Mouse (Mus musculus) liver, embryonic 16.5 days (tissue): ENCODE measurements around the gene Myh9. TPM values are rescaled to one million over a fixed set of nuclear protein-coding genes. Genes with fewer than 3 reads are reported as not detected.
A peak's percentile ranks its signal among the peaks of the same experiment; 100 is the strongest.

Source experiments
- ATAC-seq: fragments of 200-750 bp; cut with Nextera tagmentation; 2 replicates; pipeline ENCODE4 v1.8.0; 2017; ENCODE audit warnings: low read depth, mild to moderate bottlenecking, moderate number of reproducible peaks, moderate library complexity
- H3K27ac ChIP-seq: fragments of 300-500 bp; sonication (generic); 2 replicates; pipeline ENCODE4 v1.5.1; 2014; ENCODE audit warnings: mild to moderate bottlenecking, low read length
- H3K27me3 ChIP-seq: fragments of 300-500 bp; sonication (generic); 2 replicates; pipeline ENCODE4 v1.6.1; 2014; ENCODE audit warnings: low read depth, low read length, mixed read lengths; ENCODE audit not compliant: control insufficient read depth, insufficient read depth
- H3K36me3 ChIP-seq: fragments of 300-500 bp; sonication (generic); 2 replicates; pipeline ENCODE4 v1.6.1; 2014; ENCODE audit warnings: mild to moderate bottlenecking; ENCODE audit not compliant: control insufficient read depth, insufficient read depth
- H3K4me1 ChIP-seq: fragments of 300-500 bp; sonication (generic); 2 replicates; pipeline ENCODE4 v1.6.1; 2014; ENCODE audit warnings: low read depth, low read length, mixed read lengths; ENCODE audit not compliant: control insufficient read depth
- H3K4me2 ChIP-seq: fragments of 300-500 bp; sonication (generic); 2 replicates; pipeline ENCODE4 v1.6.1; 2014; ENCODE audit warnings: low read depth, low read length, mixed read lengths
- H3K4me3 ChIP-seq: fragments of 300-500 bp; sonication (generic); 2 replicates; pipeline ENCODE4 v1.5.1; 2014; ENCODE audit warnings: low read depth, mild to moderate bottlenecking, low read length
- H3K9ac ChIP-seq: fragments of 300-500 bp; sonication (generic); 2 replicates; pipeline ENCODE4 v1.6.1; 2014; ENCODE audit warnings: low read depth, low read length
- H3K9me3 ChIP-seq: fragments of 300-500 bp; sonication (generic); replicated peaks from 2 replicates; pipeline ENCODE4 v1.6.1; 2016; ENCODE audit warnings: low read length; ENCODE audit not compliant: control insufficient read depth
- WGBS: fragments of 180-500 bp; shearing (Covaris S2); extraction: QIAGEN DNeasy Blood & Tissue Kit; methylation state at CpG from one replicate; pipeline ENCODE4 v1.1.7; 2014; ENCODE audit not compliant: insufficient replicate concordance; 5-methylcytosine and 5-hydroxymethylcytosine counted together
- polyA plus RNA-seq: library from polyadenylated mRNA; unstranded; fragments of >200 nt; fragmentation: Nextera tagmentation; extraction: Ambion mirVana; gene quantifications from 2 replicates; pipeline ENCODE4 v1.2.1, GENCODE M21; 2015

Gene Myh9
- polyA plus RNA-seq, 1 experiment from 2014 or later: 21.9 TPM

DNA sequence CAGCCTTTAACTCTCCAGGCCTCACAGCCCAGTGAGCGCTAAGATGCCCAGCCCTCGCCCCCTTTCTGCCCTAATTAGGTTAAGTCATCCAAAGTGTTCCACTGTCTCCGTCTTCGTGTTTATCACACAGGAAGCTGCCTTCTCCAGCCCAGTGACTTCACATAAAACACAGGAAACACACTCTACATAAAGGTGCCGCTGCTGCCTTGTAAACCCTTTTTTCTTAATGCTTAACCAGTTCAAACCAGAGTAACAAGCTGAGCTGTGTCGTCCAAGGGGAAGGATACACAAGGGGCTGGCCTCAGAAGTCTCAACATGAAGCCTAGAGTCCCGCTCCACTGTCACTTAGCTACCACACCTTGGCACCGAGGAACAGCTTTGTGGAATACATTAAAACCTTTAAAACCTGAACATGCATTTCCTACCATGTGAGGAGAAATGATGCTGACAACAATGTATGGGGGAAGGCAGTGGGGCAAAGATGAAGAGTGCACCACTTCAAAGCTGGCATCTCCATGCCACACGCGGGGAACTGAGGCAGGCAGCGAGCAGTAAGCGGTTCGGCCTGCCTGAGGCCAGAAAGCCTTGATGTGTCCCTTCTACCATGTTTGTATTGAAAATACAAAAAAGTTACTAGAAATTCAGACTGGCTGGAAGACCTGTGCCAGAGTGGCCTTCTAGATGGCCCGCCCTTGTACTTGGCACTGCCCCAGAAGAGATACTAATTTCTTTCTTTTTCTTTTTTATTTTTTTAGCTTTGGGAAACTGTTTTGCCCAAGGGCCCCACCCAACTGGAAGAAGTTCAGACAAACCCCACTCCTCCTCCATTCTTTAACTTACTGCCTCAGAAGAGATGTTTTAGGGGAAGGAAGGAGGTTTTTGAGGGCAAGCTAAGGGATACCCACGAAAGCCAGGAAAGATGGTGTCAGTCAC lies 7.4 kb downstream of the Myh9 start:
- peak overlapping the region; percentile 47; the same call in 1 of the 2 replicates for H3K27ac ChIP-seq
- H3K9me3 ChIP-seq: no peaks in the 10 kb centered on the region
- H3K4me1 ChIP-seq: peaks cover 89% of the 10 kb centered on the region
- WGBS: 51% methylated on average over 15 of the region's 15 CpGs
- H3K4me2 ChIP-seq: no peak overlapping the region
- H3K9ac ChIP-seq: no peak overlapping the region
- no peak overlapping the region for H3K4me3 ChIP-seq
- H3K27me3 ChIP-seq: no peaks in the 10 kb centered on the region
- peaks cover 4% of the 10 kb centered on the region for H3K36me3 ChIP-seq
- no peak for ATAC-seq

DNA sequence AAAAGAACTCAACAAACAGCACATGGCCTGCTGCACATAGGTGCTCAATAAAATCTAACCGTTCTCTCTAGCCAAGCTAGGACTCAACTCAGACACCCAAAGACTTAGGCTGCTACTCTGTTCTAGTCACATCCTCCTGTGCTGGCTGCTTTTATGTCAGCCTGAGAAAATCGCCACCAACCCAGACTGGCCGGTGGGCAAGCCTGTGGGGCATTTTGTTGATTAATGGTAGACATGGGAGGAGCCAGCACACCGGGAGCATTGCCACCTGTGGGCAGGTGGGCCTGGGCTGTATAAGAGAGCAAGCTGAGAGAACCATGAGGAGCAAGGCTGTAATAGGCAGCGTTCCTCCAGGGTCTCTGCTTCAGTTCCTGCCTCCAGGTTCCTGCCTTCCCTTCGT lies 8.2 kb downstream of the Myh9 start:
- 0 out of 2 replicates have a peak overlapping the region, but pooled peaks have one; percentile 8 for H3K4me2 ChIP-seq
- no peaks in the 10 kb centered on the region for H3K27me3 ChIP-seq
- peaks cover 4% of the 10 kb centered on the region for H3K36me3 ChIP-seq
- peaks cover 90% of the 10 kb centered on the region for H3K4me1 ChIP-seq
- peak overlapping the region; percentile 47; the same call in 1 of the 2 replicates for H3K27ac ChIP-seq
- H3K9ac ChIP-seq: no peak overlapping the region
- H3K9me3 ChIP-seq: no peaks in the 10 kb centered on the region
- no peak overlapping the region for H3K4me3 ChIP-seq
- 67% methylated on average over 6 of the region's 6 CpGs for WGBS
- no peak for ATAC-seq

DNA sequence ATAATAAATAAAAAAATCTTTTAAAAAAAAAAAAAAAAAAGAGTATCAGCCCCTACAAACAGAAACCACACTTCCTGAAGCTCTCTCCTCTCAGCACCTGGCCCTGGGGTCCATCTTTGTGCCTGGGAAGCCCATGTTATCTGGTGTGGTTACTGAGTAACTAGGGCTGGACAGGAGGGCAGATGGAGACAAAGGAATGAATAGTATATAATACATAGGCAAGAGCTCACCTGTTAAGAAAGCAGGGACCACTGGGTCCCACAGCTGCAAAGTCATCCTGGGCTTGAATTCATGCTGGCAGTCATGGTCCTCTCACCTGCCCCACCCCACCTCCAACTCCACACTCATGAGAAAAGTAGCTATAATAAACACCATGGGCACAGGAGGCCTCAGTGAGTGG lies 8.9 kb downstream of the Myh9 start:
- Histone ChIP-seq H3K4me3 (no peak overlapping the region), H3K27me3 (no peaks in the 10 kb centered on the region), H3K9ac (peak overlapping the region; percentile 8; the same call in 1 of the 2 replicates), H3K4me1 (peaks cover 88% of the 10 kb centered on the region), H3K9me3 (no peaks in the 10 kb centered on the region), H3K36me3 (peaks cover 6% of the 10 kb centered on the region), H3K4me2 (peak overlapping the region; percentile 17; the same call in 1 of the 2 replicates), H3K27ac (peak overlapping the region; percentile 47)
- peak; percentile 37; the same call in 1 of the 2 replicates for ATAC-seq

DNA sequence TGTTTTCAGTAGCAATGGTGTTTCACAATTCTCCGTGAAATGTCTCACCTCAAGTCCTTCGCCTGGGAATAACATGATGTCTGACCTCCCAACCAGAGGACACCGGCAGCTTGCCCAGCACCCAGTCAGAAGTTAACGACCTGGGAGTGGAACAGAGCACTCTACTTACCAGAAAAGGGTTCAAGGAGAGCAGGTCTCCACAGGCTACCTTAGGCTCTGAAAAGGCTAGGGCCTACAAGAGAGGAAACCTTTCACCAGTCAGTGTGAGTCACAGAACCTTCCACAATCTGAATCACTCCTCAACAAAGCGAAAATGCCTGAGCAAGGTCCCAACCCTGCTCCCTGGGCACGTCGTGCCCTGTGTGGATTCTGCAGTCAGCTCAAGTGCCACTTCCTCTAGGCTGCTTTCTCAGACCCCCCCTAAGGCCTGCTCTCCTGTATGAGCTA lies 9.5 kb downstream of the Myh9 start:
- peak overlapping the region; percentile 23; the same call in 1 of the 2 replicates for H3K4me2 ChIP-seq
- peaks cover 6% of the 10 kb centered on the region for H3K36me3 ChIP-seq
- H3K4me3 ChIP-seq: no peak overlapping the region
- 53% methylated on average over 7 of the region's 7 CpGs for WGBS
- H3K9me3 ChIP-seq: no peaks in the 10 kb centered on the region
- peak overlapping the region; percentile 15; the same call in 1 of the 2 replicates for H3K9ac ChIP-seq
- 0 out of 2 replicates have a peak, but pooled peaks have one; percentile 19 for ATAC-seq
- peaks cover 88% of the 10 kb centered on the region for H3K4me1 ChIP-seq
- H3K27ac ChIP-seq: peak overlapping the region; percentile 84
- no peaks in the 10 kb centered on the region for H3K27me3 ChIP-seq

DNA sequence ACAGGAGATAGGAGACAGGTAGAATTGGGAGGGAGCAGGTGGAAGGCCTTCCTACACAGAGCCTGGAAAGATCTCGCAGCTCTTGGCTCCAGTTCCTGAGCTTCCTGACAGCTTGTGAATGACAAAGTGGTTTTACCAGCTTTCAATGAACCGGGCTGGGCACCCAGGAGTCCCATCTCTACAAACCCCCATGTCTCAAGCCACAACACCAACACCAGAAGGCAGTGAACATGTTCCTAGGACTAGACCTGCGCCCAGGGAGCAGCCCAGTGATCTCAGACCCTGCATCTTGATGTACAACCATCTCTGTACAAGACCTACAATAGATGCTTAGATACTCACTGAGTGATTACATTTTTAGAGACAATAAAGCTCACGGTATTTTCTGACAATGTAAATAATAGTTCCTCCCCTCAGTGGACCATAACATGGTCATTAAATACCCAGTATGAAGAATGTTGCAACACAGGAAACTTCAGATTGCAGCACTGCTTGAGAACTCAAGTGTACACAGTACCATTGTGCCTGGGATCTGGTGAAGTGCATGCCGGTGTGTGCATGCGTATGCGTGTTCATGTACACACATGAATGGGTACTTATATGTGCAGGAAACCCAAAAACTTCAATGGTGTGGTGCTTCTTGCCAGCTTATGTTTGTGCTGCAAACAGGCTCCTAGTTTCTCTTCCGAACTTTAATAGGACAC lies 10.1 kb downstream of the Myh9 start:
- no peak overlapping the region for H3K9ac ChIP-seq
- peak overlapping the region; percentile 84 for H3K27ac ChIP-seq
- H3K36me3 ChIP-seq: peaks cover 6% of the 10 kb centered on the region
- H3K4me1 ChIP-seq: peaks cover 87% of the 10 kb centered on the region
- no peak for ATAC-seq
- WGBS: 66% methylated on average over 8 of the region's 8 CpGs
- H3K27me3 ChIP-seq: no peaks in the 10 kb centered on the region
- H3K9me3 ChIP-seq: no peaks in the 10 kb centered on the region
- H3K4me3 ChIP-seq: no peak overlapping the region
- 0 out of 2 replicates have a peak overlapping the region, but pooled peaks have one; percentile 23 for H3K4me2 ChIP-seq

DNA sequence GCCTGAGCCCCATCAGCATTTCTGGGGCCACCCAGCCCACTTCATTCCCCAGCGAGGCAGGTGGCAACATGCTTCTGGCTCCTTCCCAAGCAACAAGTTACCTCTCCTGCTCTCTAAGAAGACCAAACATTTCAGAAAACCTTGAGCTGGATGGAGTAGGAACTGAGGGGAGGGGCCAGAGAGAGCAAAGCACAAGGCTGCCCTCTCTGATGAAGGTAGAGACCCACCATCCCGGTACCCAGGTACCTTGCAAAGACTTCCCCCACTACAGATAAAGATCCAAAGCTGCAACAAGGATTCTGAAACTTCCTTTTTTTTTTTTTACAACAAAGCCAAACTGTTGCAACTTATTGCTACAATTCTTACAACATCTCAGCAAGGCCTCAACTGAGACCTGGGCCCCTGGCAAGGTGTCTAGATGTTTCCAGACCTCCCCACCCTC lies 10.8 kb downstream of the Myh9 start:
- H3K9me3 ChIP-seq: no peaks in the 10 kb centered on the region
- peaks cover 6% of the 10 kb centered on the region for H3K36me3 ChIP-seq
- peaks cover 84% of the 10 kb centered on the region for H3K4me1 ChIP-seq
- no peaks in the 10 kb centered on the region for H3K27me3 ChIP-seq
- no peak overlapping the region for H3K4me2 ChIP-seq
- H3K9ac ChIP-seq: no peak overlapping the region
- 0 out of 2 replicates have a peak overlapping the region, but pooled peaks have one; percentile 4 for H3K27ac ChIP-seq
- WGBS: 52% methylated on average over 2 of the region's 2 CpGs
- no peak for ATAC-seq
- H3K4me3 ChIP-seq: no peak overlapping the region

DNA sequence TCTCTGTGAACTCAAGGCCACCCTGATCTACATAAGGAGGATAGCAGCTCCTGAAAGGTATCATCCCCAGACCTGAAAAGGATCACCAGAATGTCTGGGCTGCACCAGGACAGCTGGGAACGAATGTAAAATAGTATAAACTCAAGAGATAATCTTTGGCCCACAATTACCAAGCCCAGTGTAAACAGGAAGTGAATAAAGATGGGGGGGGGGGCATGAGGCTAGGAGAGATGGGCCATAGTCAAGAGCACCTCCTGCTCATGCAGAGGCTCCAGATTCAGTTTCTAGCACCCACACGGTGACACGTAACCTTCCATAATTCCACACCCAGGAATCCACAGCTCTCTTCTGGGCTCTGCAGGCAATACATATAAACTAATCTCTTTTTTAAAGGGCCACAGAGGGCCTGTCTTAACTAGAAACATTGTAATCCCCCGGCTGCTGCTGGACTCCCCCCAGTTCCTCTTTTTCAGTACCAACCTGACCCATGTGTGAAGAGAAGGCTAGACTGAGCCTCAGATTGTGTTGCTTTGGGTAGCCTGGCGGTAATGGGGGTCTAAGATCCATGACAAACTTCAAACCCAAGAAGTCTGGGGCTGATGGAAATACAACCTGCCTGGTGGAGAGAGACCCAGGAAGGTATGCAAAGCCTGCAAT lies 11.4 kb downstream of the Myh9 start:
- Histone ChIP-seq H3K4me2 (no peak overlapping the region), H3K27ac (0 out of 2 replicates have a peak overlapping the region, but pooled peaks have one; percentile 4), H3K4me3 (no peak overlapping the region), H3K36me3 (peaks cover 6% of the 10 kb centered on the region), H3K27me3 (no peaks in the 10 kb centered on the region), H3K9ac (no peak overlapping the region), H3K9me3 (no peaks in the 10 kb centered on the region), H3K4me1 (peaks cover 82% of the 10 kb centered on the region)
- 45% methylated on average over 5 of the region's 5 CpGs for WGBS
- no peak for ATAC-seq

DNA sequence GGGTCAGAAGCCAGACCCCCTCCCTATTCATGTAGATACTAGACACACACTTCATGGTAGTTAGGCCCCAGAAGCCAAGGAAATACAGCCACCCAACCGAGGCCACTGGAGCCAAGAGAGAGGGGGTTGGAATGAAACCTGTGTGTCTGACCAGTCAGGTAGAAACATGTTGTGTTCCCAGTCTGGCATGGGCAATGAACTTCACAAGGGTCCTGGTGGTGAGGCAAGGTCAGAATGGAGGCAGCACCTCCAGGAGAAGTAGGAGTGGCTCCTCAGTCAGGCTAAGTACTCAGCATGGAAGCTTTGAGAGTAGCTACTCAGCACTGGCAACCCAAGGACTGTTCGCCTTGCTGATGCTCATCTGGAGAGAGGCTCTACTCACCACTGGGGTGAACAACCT lies 12.4 kb downstream of the Myh9 start:
- Histone ChIP-seq H3K9ac (no peak overlapping the region), H3K4me2 (no peak overlapping the region), H3K27me3 (no peaks in the 10 kb centered on the region), H3K4me1 (peaks cover 72% of the 10 kb centered on the region), H3K9me3 (no peaks in the 10 kb centered on the region), H3K27ac (peak overlapping the region; percentile 29; the same call in 1 of the 2 replicates), H3K36me3 (peaks cover 6% of the 10 kb centered on the region), H3K4me3 (no peak overlapping the region)
- 65% methylated on average over 2 of the region's 2 CpGs for WGBS
- no peak for ATAC-seq
